Mouse (Mus musculus): Measurements from ENCODE around the gene Gdpd1.

GRCm38 (mm10) chr11:86991241-86991640, 82.6 kb downstream of the Gdpd1 start:
- no peak for TF ChIP-seq CTCF (IDR thresholded peaks at IDR 0.05; ENCODE audit: low read depth, low read length)
- TF ChIP-seq POLR2A (IDR thresholded peaks at IDR 0.05; ENCODE audit: extremely low read depth, insufficient read depth, low read length) = no peak

Data from liver, adult 2 months (tissue).